Mouse (Mus musculus): ENCODE measurements at regions not wholly inside any gene's neighbourhood (a gene's known extent, or its start where the extent isn't known, plus 50 kb on each side); places are given as distances from the start of the nearest gene placed in this dataset.

GRCm38 (mm10) chr9:115504789-115505188, 194.6 kb upstream of the Stt3b start:
- TF ChIP-seq CTCF (conservative IDR thresholded peaks at IDR 0.05; ENCODE audit: insufficient read depth, insufficient read length, low read depth, low read length) = no peak
- no peak for TF ChIP-seq POLR2A (IDR thresholded peaks at IDR 0.05; ENCODE audit: low read depth, low read length)
